Mouse (Mus musculus) liver, postnatal 0 days (tissue): Measurements from ENCODE around the gene Slc22a12.

Source experiments
- CTCF ChIP-seq: sonication (generic); IDR thresholded peaks from 2 replicates; pipeline ENCODE4 v1.5.1; 2016; ENCODE audit warnings: antibody characterized with exemption, low read depth
- EP300 ChIP-seq: IDR thresholded peaks from 2 replicates; pipeline ENCODE4 v1.6.1; 2016; ENCODE audit warnings: antibody characterized with exemption, low read depth, mild to moderate bottlenecking

DNA sequence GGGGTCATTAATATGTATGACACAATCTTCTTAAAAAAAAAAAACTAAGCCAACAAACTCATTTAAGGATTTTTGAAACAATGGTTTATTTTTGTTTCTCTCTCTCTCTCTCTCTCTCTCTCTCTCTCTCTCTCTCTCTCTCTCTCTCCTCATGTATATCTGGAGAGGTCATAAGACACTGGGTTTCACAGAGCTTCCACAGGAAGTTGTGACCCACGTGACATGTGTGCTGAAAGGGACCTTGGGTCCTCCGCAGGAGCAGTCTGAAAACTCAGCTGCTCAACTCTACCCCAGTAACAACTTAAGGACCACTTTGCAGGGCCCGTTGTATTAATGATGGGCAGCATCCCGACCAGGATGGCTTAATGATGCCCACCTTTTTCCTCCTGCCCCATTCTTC is 8.4 kb upstream of the Slc22a12 start:
- TF ChIP-seq CTCF (no peak), EP300 (no peak)
